31 mouse cellular contexts compared by ENCODE assay signal in genomic region chr7:101830373-101830772, GRCm38 (mm10). TPM values are rescaled to one million over a fixed set of nuclear protein-coding genes. Genes with fewer than 3 reads are reported as not detected.
DNase-seq lines count a peak whose midpoint lies in the region; ATAC-seq and TF ChIP-seq lines count a peak whose summit lies in the region.
"Had no signal": no experiment of that assay in that cellular context is flagged by ENCODE, and none has a peak within 500 bp of the region (broad histone marks: within the 10 kb centered on the region; RNA-seq: fewer than 3 reads in every experiment).

No protein-coding gene starts in this region.

- H3K4me2 ChIP-seq in intestine, postnatal 0 days (replicated peaks; ENCODE audit: low read depth), result no peak overlapping the region
- no peak overlapping the region for H3K4me2 ChIP-seq in intestine, embryonic 16.5 days (ENCODE audit: low read depth, low read length)
- H3K4me2 ChIP-seq in liver, embryonic 14.5 days (ENCODE audit: low read depth), result no peak overlapping the region
- no peak overlapping the region for H3K4me2 ChIP-seq in liver, embryonic 11.5 days
- H3K4me2 ChIP-seq: forebrain, embryonic 13.5 days; heart, embryonic 13.5 days; hindbrain, embryonic 15.5 days; limb, embryonic 15.5 days; neural tube, embryonic 12.5 days had no signal

- no peak for DNase-seq in liver, embryonic 14.5 days (ENCODE audit: low read depth in 3 of 3, low spot score in 3 of 3)
- no peak for DNase-seq in liver, embryonic 11.5 days (ENCODE audit: low spot score)
- no peak for DNase-seq in right cerebral cortex, postnatal 14 days
- DNase-seq: adrenal gland, adult 2 months; adrenal gland, postnatal 36 days; cerebellum, adult 2 months; cerebellum, postnatal 14 days; gastrocnemius, postnatal 25 days; heart, adult 11 months; heart, postnatal 14 days; kidney, adult 8-10 months; kidney, postnatal 14 days; thymus, postnatal 14 days had no signal

- H3K27me3 ChIP-seq in intestine, postnatal 0 days (replicated peaks; ENCODE audit: control insufficient read depth, insufficient read depth, low read length), result no peaks in the 10 kb centered on the region
- no peaks in the 10 kb centered on the region for H3K27me3 ChIP-seq in intestine, embryonic 16.5 days (replicated peaks; ENCODE audit: control insufficient read depth, insufficient read depth, low read length)
- peaks cover 1% of the 10 kb centered on the region; the same call in 1 of the 2 replicates for H3K27me3 ChIP-seq in liver, embryonic 14.5 days (ENCODE audit: control insufficient read depth, insufficient read depth, low read length)
- H3K27me3 ChIP-seq in liver, embryonic 11.5 days (replicated peaks; ENCODE audit: control insufficient read depth, insufficient read depth, low read length), result no peaks in the 10 kb centered on the region
- H3K27me3 ChIP-seq in E14TG2a.4 (ENCODE audit: insufficient read depth, low read length), result no peaks in the 10 kb centered on the region
- H3K27me3 ChIP-seq: forebrain, embryonic 13.5 days; heart, embryonic 13.5 days; hindbrain, embryonic 15.5 days; limb, embryonic 15.5 days; neural tube, embryonic 12.5 days had no signal

- H3K27ac ChIP-seq in intestine, postnatal 0 days (ENCODE audit: low read depth, low read length), result no peak overlapping the region
- no peak overlapping the region for H3K27ac ChIP-seq in intestine, embryonic 16.5 days (ENCODE audit: low read length)
- no peak overlapping the region for H3K27ac ChIP-seq in liver, embryonic 14.5 days
- no peak overlapping the region for H3K27ac ChIP-seq in liver, embryonic 11.5 days (ENCODE audit: low read depth, low read length)
- H3K27ac ChIP-seq in bone marrow macrophage, adult 2 months (ENCODE audit: insufficient read depth, low read depth, low read length), result no peak overlapping the region
- H3K27ac ChIP-seq: forebrain, embryonic 13.5 days; heart, embryonic 13.5 days; hindbrain, embryonic 10.5 days; hindbrain, embryonic 15.5 days; limb, embryonic 10.5 days; limb, embryonic 15.5 days; midbrain, embryonic 10.5 days; neural tube, embryonic 12.5 days had no signal

- no peaks in the 10 kb centered on the region for H3K4me1 ChIP-seq in intestine, postnatal 0 days (replicated peaks; ENCODE audit: control insufficient read depth, insufficient read depth, low read length)
- H3K4me1 ChIP-seq in intestine, embryonic 16.5 days (ENCODE audit: control insufficient read depth, insufficient read depth, low read length), result peaks cover 12% of the 10 kb centered on the region
- no peaks in the 10 kb centered on the region for H3K4me1 ChIP-seq in liver, embryonic 14.5 days (replicated peaks; ENCODE audit: control insufficient read depth in 2 of 2, insufficient read depth in 2 of 2, low read length in 1 of 2)
- peaks cover 3% of the 10 kb centered on the region; the same call in 1 of the 2 replicates for H3K4me1 ChIP-seq in liver, embryonic 11.5 days (replicated peaks; ENCODE audit: control insufficient read depth, insufficient read depth, low read length)
- peaks cover 54% of the 10 kb centered on the region for H3K4me1 ChIP-seq in E14TG2a.4 (replicated peaks; ENCODE audit: low read depth, low read length)
- H3K4me1 ChIP-seq in bone marrow macrophage, adult 2 months (ENCODE audit: control insufficient read depth, insufficient read depth, low read length), result peaks cover 9% of the 10 kb centered on the region

- 97% methylated on average over 3 of the region's 3 CpGs for WGBS in intestine, postnatal 0 days
- 100% methylated on average over 3 of the region's 3 CpGs for WGBS in intestine, embryonic 16.5 days
- WGBS in liver, embryonic 14.5 days (ENCODE audit: insufficient replicate concordance), result 80% methylated on average over 3 of the region's 3 CpGs
- WGBS in liver, embryonic 11.5 days, result 89% methylated on average over 3 of the region's 3 CpGs

- H3K9ac ChIP-seq in intestine, postnatal 0 days (ENCODE audit: low read depth, low read length), result no peak overlapping the region
- H3K9ac ChIP-seq in intestine, embryonic 16.5 days (ENCODE audit: low read depth, low read length), result no peak overlapping the region
- no peak overlapping the region for H3K9ac ChIP-seq in liver, embryonic 14.5 days (replicated peaks)
- H3K9ac ChIP-seq in liver, embryonic 11.5 days (ENCODE audit: low read depth, low read length), result no peak overlapping the region
- H3K9ac ChIP-seq: forebrain, embryonic 13.5 days; heart, embryonic 13.5 days; hindbrain, embryonic 15.5 days; limb, embryonic 15.5 days; neural tube, embryonic 12.5 days had no signal

- no peak overlapping the region for H3K4me3 ChIP-seq in intestine, postnatal 0 days (ENCODE audit: low read depth, low read length)
- no peak overlapping the region for H3K4me3 ChIP-seq in intestine, embryonic 16.5 days (ENCODE audit: low read length)
- no peak overlapping the region for H3K4me3 ChIP-seq in liver, embryonic 14.5 days (ENCODE audit: insufficient read depth in 1 of 2, low read depth in 2 of 2, low read length in 2 of 2)
- H3K4me3 ChIP-seq in liver, embryonic 11.5 days (ENCODE audit: low read depth, low read length), result no peak overlapping the region
- no peak overlapping the region for H3K4me3 ChIP-seq in E14TG2a.4 (replicated peaks; ENCODE audit: low read length)
- no peak overlapping the region for H3K4me3 ChIP-seq in bone marrow macrophage, adult 2 months (ENCODE audit: insufficient read depth, low read length)
- H3K4me3 ChIP-seq: forebrain, embryonic 13.5 days; heart, embryonic 13.5 days; hindbrain, embryonic 10.5 days; hindbrain, embryonic 15.5 days; limb, embryonic 10.5 days; limb, embryonic 15.5 days; midbrain, embryonic 10.5 days; myocyte; neural tube, embryonic 12.5 days had no signal

- TF ChIP-seq POLR2A in bone marrow macrophage, adult 2 months (IDR thresholded peaks at IDR 0.05; ENCODE audit: borderline replicate concordance, low read depth, low read length), result no peak

- TF ChIP-seq EP300 in liver, embryonic 14.5 days (IDR thresholded peaks at IDR 0.05; ENCODE audit: low read depth), result no peak

- H3K9me3 ChIP-seq in intestine, postnatal 0 days (ENCODE audit: control insufficient read depth), result no peaks in the 10 kb centered on the region
- H3K9me3 ChIP-seq in intestine, embryonic 16.5 days (ENCODE audit: control insufficient read depth, low read length), result no peaks in the 10 kb centered on the region
- no peaks in the 10 kb centered on the region for H3K9me3 ChIP-seq in liver, embryonic 14.5 days (ENCODE audit: control insufficient read depth, low read length)
- no peaks in the 10 kb centered on the region for H3K9me3 ChIP-seq in liver, embryonic 11.5 days (ENCODE audit: control insufficient read depth, low read length)
- H3K9me3 ChIP-seq in E14TG2a.4 (ENCODE audit: low read length), result no peaks in the 10 kb centered on the region
- H3K9me3 ChIP-seq: forebrain, embryonic 13.5 days; heart, embryonic 13.5 days; hindbrain, embryonic 10.5 days; hindbrain, embryonic 15.5 days; limb, embryonic 10.5 days; limb, embryonic 15.5 days; neural tube, embryonic 12.5 days had no signal

- peaks cover 84% of the 10 kb centered on the region for H3K36me3 ChIP-seq in intestine, postnatal 0 days (ENCODE audit: control insufficient read depth, insufficient read depth)
- peaks cover 58% of the 10 kb centered on the region for H3K36me3 ChIP-seq in intestine, embryonic 16.5 days (ENCODE audit: control insufficient read depth, insufficient read depth, low read length)
- H3K36me3 ChIP-seq in liver, embryonic 14.5 days (replicated peaks; ENCODE audit: control insufficient read depth, insufficient read depth, low read depth), result no peaks in the 10 kb centered on the region
- H3K36me3 ChIP-seq in liver, embryonic 11.5 days (ENCODE audit: control insufficient read depth, insufficient read depth, low read length), result peaks cover 45% of the 10 kb centered on the region
- peaks cover 100% of the 10 kb centered on the region for H3K36me3 ChIP-seq in E14TG2a.4 (ENCODE audit: insufficient read depth, low read length)

- ATAC-seq in intestine, postnatal 0 days, result no peak
- ATAC-seq in intestine, embryonic 16.5 days, result no peak
- ATAC-seq in liver, embryonic 14.5 days (ENCODE audit: insufficient read depth), result no peak
- ATAC-seq in liver, embryonic 11.5 days (replicated peaks; ENCODE audit: low FRiP score), result no peak
- ATAC-seq: activated CD4-positive, CD25-positive, alpha-beta regulatory T cell, adult 4 months; CD4-positive, CD25-positive, alpha-beta regulatory T cell, adult 4 months; forebrain, embryonic 13.5 days; inflammation-experienced regulatory T-cells, adult 6 months; midbrain, embryonic 16.5 days had no signal

- peak; percentile 40 for TF ChIP-seq CTCF in intestine, postnatal 0 days (IDR thresholded peaks at IDR 0.05; ENCODE audit: low read depth)
- TF ChIP-seq CTCF in liver, embryonic 14.5 days (IDR thresholded peaks at IDR 0.05; ENCODE audit: low read depth), result peak; percentile 29
- peak; percentile 33 for TF ChIP-seq CTCF in E14TG2a.4 (conservative IDR thresholded peaks at IDR 0.05; ENCODE audit: low read length)
- TF ChIP-seq CTCF in bone marrow macrophage, adult 2 months (IDR thresholded peaks at IDR 0.05; ENCODE audit: low read depth, low read length), result peak; percentile 16; the same call in 1 of the 2 replicates

RNA-seq across cellular contexts. Expression of gene Inppl1, which starts 7.7 kb away (rescaled TPM):
- polyA plus RNA-seq in intestine, postnatal 0 days (2015; fragmentation: Nextera tagmentation; extraction: Ambion mirVana), result 18.2 and 25.8 TPM in 2 replicates
- polyA plus RNA-seq in intestine, embryonic 16.5 days (2015; fragmentation: Nextera tagmentation; extraction: Ambion mirVana), result 27.2 and 28.2 TPM in 2 replicates
- polyA plus RNA-seq in liver, embryonic 14.5 days (2012; rRNA removed), result 4.4 and 6.8 TPM in 2 replicates
- polyA plus RNA-seq in liver, embryonic 14.5 days (2014; fragmentation: Nextera tagmentation; extraction: Ambion mirVana), result 0.69 and 2.0 TPM in 2 replicates
- 22.3 and 23.4 TPM in 2 replicates for polyA plus RNA-seq in liver, embryonic 11.5 days (2014; fragmentation: Nextera tagmentation; extraction: Ambion mirVana)
- 114 and 115 TPM in 2 replicates for polyA plus RNA-seq in bone marrow macrophage, adult 2 months (2012; ENCODE audit: insufficient read depth, insufficient read length, missing spikeins)

RNA-seq across cellular contexts. Expression of gene Phox2a, which starts 12.3 kb away (rescaled TPM):
- polyA plus RNA-seq in intestine, postnatal 0 days (2015; fragmentation: Nextera tagmentation; extraction: Ambion mirVana), result 2.7 and 3.2 TPM in 2 replicates
- polyA plus RNA-seq in intestine, embryonic 16.5 days (2015; fragmentation: Nextera tagmentation; extraction: Ambion mirVana), result 2.2 and 2.4 TPM in 2 replicates
- 0.03 TPM in 1 of 2 replicates, not detected in the other for polyA plus RNA-seq in liver, embryonic 14.5 days (2012; rRNA removed)
- not detected in 2 replicates for polyA plus RNA-seq in liver, embryonic 14.5 days (2014; fragmentation: Nextera tagmentation; extraction: Ambion mirVana)
- polyA plus RNA-seq in liver, embryonic 11.5 days (2014; fragmentation: Nextera tagmentation; extraction: Ambion mirVana), result 0.10 TPM in 1 of 2 replicates, not detected in the other
- polyA plus RNA-seq in bone marrow macrophage, adult 2 months (2012; ENCODE audit: insufficient read depth, insufficient read length, missing spikeins), result not detected in 2 replicates
- polyA plus RNA-seq: activated CD4-positive, CD25-positive, alpha-beta regulatory T cell, adult 4 months; CD4-positive, CD25-positive, alpha-beta regulatory T cell, adult 4 months; inflammation-experienced regulatory T-cells, adult 6 months; limb, embryonic 10.5 days had no signal

RNA-seq across cellular contexts. Expression of gene Folr2, which starts 26.6 kb away (rescaled TPM):
- 1.1 and 1.2 TPM in 2 replicates for polyA plus RNA-seq in intestine, postnatal 0 days (2015; fragmentation: Nextera tagmentation; extraction: Ambion mirVana)
- polyA plus RNA-seq in intestine, embryonic 16.5 days (2015; fragmentation: Nextera tagmentation; extraction: Ambion mirVana), result 2.6 and 3.2 TPM in 2 replicates
- 7.4 and 8.0 TPM in 2 replicates for polyA plus RNA-seq in liver, embryonic 14.5 days (2012; rRNA removed)
- 4.2 and 6.5 TPM in 2 replicates for polyA plus RNA-seq in liver, embryonic 14.5 days (2014; fragmentation: Nextera tagmentation; extraction: Ambion mirVana)
- polyA plus RNA-seq in liver, embryonic 11.5 days (2014; fragmentation: Nextera tagmentation; extraction: Ambion mirVana), result 3.3 and 3.9 TPM in 2 replicates
- 379 and 471 TPM in 2 replicates for polyA plus RNA-seq in bone marrow macrophage, adult 2 months (2012; ENCODE audit: insufficient read depth, insufficient read length, missing spikeins)
- polyA plus RNA-seq: activated CD4-positive, CD25-positive, alpha-beta regulatory T cell, adult 4 months; CD4-positive, CD25-positive, alpha-beta regulatory T cell, adult 4 months; embryonic facial prominence, embryonic 11.5 days; inflammation-experienced regulatory T-cells, adult 6 months; myocyte had no signal

RNA-seq across cellular contexts. Expression of gene Anapc15, which starts 33.1 kb away (rescaled TPM):
- 56.2 and 58.1 TPM in 2 replicates for polyA plus RNA-seq in intestine, postnatal 0 days (2015; fragmentation: Nextera tagmentation; extraction: Ambion mirVana)
- polyA plus RNA-seq in intestine, embryonic 16.5 days (2015; fragmentation: Nextera tagmentation; extraction: Ambion mirVana), result 61.0 and 66.3 TPM in 2 replicates
- 25.6 and 54.6 TPM in 2 replicates for polyA plus RNA-seq in liver, embryonic 14.5 days (2012; rRNA removed)
- polyA plus RNA-seq in liver, embryonic 14.5 days (2014; fragmentation: Nextera tagmentation; extraction: Ambion mirVana), result 51.9 and 52.0 TPM in 2 replicates
- 94.7 and 96.2 TPM in 2 replicates for polyA plus RNA-seq in liver, embryonic 11.5 days (2014; fragmentation: Nextera tagmentation; extraction: Ambion mirVana)
- 103 and 112 TPM in 2 replicates for polyA plus RNA-seq in bone marrow macrophage, adult 2 months (2012; ENCODE audit: insufficient read depth, insufficient read length, missing spikeins)

RNA-seq across cellular contexts. Expression of gene Folr1, which starts 40.2 kb away (rescaled TPM):
- polyA plus RNA-seq in intestine, postnatal 0 days (2015; fragmentation: Nextera tagmentation; extraction: Ambion mirVana), result 521 and 623 TPM in 2 replicates
- 201 and 253 TPM in 2 replicates for polyA plus RNA-seq in intestine, embryonic 16.5 days (2015; fragmentation: Nextera tagmentation; extraction: Ambion mirVana)
- polyA plus RNA-seq in liver, embryonic 14.5 days (2012; rRNA removed), result 0.33 and 0.53 TPM in 2 replicates
- 0.38 TPM in 1 of 2 replicates, not detected in the other for polyA plus RNA-seq in liver, embryonic 14.5 days (2014; fragmentation: Nextera tagmentation; extraction: Ambion mirVana)
- polyA plus RNA-seq in liver, embryonic 11.5 days (2014; fragmentation: Nextera tagmentation; extraction: Ambion mirVana), result 0.27 and 0.42 TPM in 2 replicates
- polyA plus RNA-seq in bone marrow macrophage, adult 2 months (2012; ENCODE audit: insufficient read depth, insufficient read length, missing spikeins), result 1.6 and 1.7 TPM in 2 replicates
- polyA plus RNA-seq: activated CD4-positive, CD25-positive, alpha-beta regulatory T cell, adult 4 months; CD4-positive, CD25-positive, alpha-beta regulatory T cell, adult 4 months; inflammation-experienced regulatory T-cells, adult 6 months; limb, embryonic 10.5 days had no signal

Comparison
In these comparisons a context has a peak if more than half of its experiments do, and no peak if none do; other contexts are left out.
1. RNA of gene Folr2, which starts 26.6 kb away (polyA plus RNA-seq): 379 to 471 TPM in bone marrow macrophage, adult 2 months; 4.2 to 8.0 TPM in liver, embryonic 14.5 days, 3.3 to 3.9 TPM in liver, embryonic 11.5 days, 2.6 to 3.2 TPM in intestine, embryonic 16.5 days and 1.1 to 1.2 TPM in intestine, postnatal 0 days; every median in the first group is over 10 times any median in the second.
2. Peak in every context shown above with its lines, with median percentiles within 50 percentile points of each other: CTCF ChIP-seq.